Mouse (Mus musculus) forebrain, embryonic 16.5 days (tissue): ENCODE measurements at regions not wholly inside any gene's neighbourhood (a gene's known extent, or its start where the extent isn't known, plus 50 kb on each side); places are given as distances from the start of the nearest gene placed in this dataset.
"Not testable (repeated sequence)": the region's sequence is repeated elsewhere in the genome, so short reads cannot be mapped to it uniquely, and the experiment has no call there.

Source experiments
- ATAC-seq: fragments of 200-750 bp; cut with Nextera tagmentation; 2 replicates; pipeline ENCODE4 v1.8.0; 2017; ENCODE audit warnings: mild to moderate bottlenecking, moderate library complexity
- H3K27ac ChIP-seq: fragments of 300-500 bp; sonication (generic); 2 replicates; pipeline ENCODE4 v1.5.1; 2014; ENCODE audit warnings: low read length, control low read depth
- H3K27me3 ChIP-seq: fragments of 300-500 bp; sonication (generic); replicated peaks from 2 replicates; pipeline ENCODE4 v1.6.1; 2014; ENCODE audit warnings: low read length; ENCODE audit not compliant: control insufficient read depth, insufficient read depth
- H3K36me3 ChIP-seq: fragments of 300-500 bp; sonication (generic); 2 replicates; pipeline ENCODE4 v1.6.1; 2014; ENCODE audit not compliant: control insufficient read depth, insufficient read depth
- H3K4me1 ChIP-seq: fragments of 300-500 bp; sonication (generic); replicated peaks from 2 replicates; pipeline ENCODE4 v1.6.1; 2014; ENCODE audit warnings: low read length; ENCODE audit not compliant: control insufficient read depth, insufficient read depth
- H3K4me2 ChIP-seq: fragments of 300-500 bp; sonication (generic); 2 replicates; pipeline ENCODE4 v1.6.1; 2014; ENCODE audit warnings: mild to moderate bottlenecking, low read length, control low read depth
- H3K4me3 ChIP-seq: fragments of 300-500 bp; sonication (generic); replicated peaks from 2 replicates; pipeline ENCODE4 v1.5.1; 2014; ENCODE audit warnings: mild to moderate bottlenecking, low read length, control low read depth
- H3K9ac ChIP-seq: fragments of 300-500 bp; sonication (generic); replicated peaks from 2 replicates; pipeline ENCODE4 v1.6.1; 2014; ENCODE audit warnings: low read depth, low read length, control low read depth
- H3K9me3 ChIP-seq: fragments of 300-500 bp; sonication (generic); 2 replicates; pipeline ENCODE4 v1.6.1; 2016; ENCODE audit warnings: low read length; ENCODE audit not compliant: control insufficient read depth
- WGBS: fragments of 180-500 bp; shearing (Covaris S2); extraction: QIAGEN DNeasy Blood & Tissue Kit; methylation state at CpG from one replicate; pipeline ENCODE4 v1.1.7; 2014; 5-methylcytosine and 5-hydroxymethylcytosine counted together

DNA sequence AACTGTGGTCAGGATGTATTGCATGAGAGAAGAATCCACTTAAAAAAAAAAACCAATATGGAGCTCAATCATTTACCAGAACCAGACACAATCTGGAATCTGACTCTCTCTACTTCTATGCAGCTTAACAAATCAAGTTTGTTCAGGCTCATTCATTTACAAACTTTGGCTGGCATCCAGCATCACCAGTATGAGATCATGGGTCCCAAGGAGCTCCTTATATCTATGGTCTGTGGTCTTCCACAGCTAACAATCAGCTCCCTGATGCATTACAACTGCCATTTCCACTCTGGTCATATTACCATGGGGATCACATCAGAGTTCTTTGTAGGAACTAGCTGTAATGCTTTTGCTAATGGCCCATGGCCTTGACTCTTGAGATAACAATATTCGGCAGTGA is 277.7 kb upstream of the AI593442 start:
- H3K27me3 ChIP-seq: no peaks in the 10 kb centered on the region
- WGBS: 67% methylated on average over 1 of the region's 1 CpGs
- no peak overlapping the region for H3K9ac ChIP-seq
- H3K4me3 ChIP-seq: no peak overlapping the region
- no peaks in the 10 kb centered on the region for H3K36me3 ChIP-seq
- no peak overlapping the region for H3K4me2 ChIP-seq
- no peak overlapping the region for H3K27ac ChIP-seq
- H3K9me3 ChIP-seq: no peaks in the 10 kb centered on the region
- no peaks in the 10 kb centered on the region for H3K4me1 ChIP-seq
- no peak for ATAC-seq

DNA sequence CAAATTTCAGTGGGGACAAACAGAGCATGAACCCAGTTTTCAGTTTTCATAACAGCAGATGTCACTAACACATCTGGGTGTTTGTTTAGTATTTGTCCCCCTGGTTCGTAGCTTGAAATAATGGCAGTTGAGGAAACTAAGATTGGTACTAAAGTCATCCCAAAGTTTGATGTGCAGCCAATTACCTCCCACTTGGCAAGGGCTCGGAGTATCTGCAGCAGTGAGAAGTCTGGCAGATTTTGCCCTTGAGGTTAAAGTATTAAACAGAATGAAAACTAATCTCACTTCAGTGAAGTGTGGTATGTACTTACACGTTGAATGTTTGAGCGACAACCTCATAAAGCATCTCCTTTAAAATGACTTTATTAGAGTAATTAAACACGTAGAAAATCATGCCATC is 264.5 kb upstream of the AI593442 start:
- H3K4me1 ChIP-seq: peaks cover 14% of the 10 kb centered on the region
- H3K36me3 ChIP-seq: no peaks in the 10 kb centered on the region
- no peak for ATAC-seq
- H3K9ac ChIP-seq: no peak overlapping the region
- H3K4me2 ChIP-seq: no peak overlapping the region
- H3K27me3 ChIP-seq: no peaks in the 10 kb centered on the region
- no peak overlapping the region for H3K27ac ChIP-seq
- 37% methylated on average over 5 of the region's 5 CpGs for WGBS
- H3K4me3 ChIP-seq: no peak overlapping the region
- no peaks in the 10 kb centered on the region for H3K9me3 ChIP-seq

DNA sequence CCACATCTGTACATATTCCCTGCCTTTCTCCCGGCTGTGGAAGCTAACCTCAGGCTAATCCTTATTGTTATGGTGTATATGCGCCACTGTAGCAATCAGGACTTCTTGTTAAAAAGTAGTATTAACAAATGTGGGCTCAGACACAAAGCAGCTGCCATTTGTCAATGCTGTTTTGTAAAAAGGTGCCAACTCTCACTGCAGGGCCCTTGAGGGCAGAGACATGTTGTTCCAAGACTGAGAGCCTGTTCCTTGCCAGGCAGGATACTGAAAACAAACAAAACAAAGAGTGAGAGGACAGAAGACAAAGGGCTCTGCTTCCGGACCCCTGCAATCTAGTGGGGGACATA is 262.0 kb upstream of the AI593442 start:
- Histone ChIP-seq H3K4me3 (no peak overlapping the region), H3K9ac (no peak overlapping the region), H3K9me3 (no peaks in the 10 kb centered on the region), H3K36me3 (no peaks in the 10 kb centered on the region), H3K27ac (peak overlapping the region; percentile 79), H3K27me3 (no peaks in the 10 kb centered on the region), H3K4me1 (peaks cover 14% of the 10 kb centered on the region), H3K4me2 (no peak overlapping the region)
- WGBS: 14% methylated on average over 3 of the region's 3 CpGs
- peak; percentile 68 for ATAC-seq

DNA sequence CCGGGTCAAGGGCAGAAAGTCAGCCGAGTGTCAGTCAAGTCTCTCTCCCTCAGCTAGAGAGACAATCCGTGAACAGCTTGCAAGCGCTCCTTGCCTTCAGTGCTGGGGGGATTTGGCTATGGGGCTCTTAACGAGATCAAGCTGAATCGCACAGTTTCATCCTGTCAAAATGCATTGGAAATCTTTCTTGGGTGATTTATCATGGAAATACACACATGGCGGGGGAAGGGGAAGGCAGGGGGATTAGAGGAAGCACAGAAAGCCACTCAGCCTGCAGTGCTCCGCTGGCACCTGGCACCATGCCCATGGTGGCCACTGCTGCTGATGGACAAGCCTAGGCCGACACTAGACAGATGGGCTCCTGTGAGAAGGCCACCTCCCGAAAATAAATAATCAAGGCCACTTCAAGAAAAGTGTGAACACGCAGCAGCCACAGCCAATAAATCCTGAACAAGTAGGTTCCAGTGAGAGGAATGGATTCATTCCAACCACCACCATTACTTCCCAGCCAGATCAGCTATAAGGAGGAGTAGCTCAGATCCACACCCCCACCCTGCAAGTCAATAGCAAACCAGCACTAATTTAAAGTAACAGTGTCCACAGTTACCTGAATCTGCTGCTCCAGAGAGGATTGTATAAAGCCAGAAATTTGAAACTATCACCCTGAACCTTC is 261.5 kb upstream of the AI593442 start:
- Histone ChIP-seq H3K4me2 (peak overlapping the region; percentile 30), H3K4me1 (peaks cover 14% of the 10 kb centered on the region), H3K9me3 (no peaks in the 10 kb centered on the region), H3K27ac (peak overlapping the region; percentile 79), H3K27me3 (no peaks in the 10 kb centered on the region), H3K4me3 (0 out of 2 replicates have a peak overlapping the region, but pooled peaks have one; percentile 15), H3K36me3 (no peaks in the 10 kb centered on the region), H3K9ac (no peak overlapping the region)
- peak; percentile 88 for ATAC-seq
- WGBS: 7% methylated on average over 11 of the region's 11 CpGs

DNA sequence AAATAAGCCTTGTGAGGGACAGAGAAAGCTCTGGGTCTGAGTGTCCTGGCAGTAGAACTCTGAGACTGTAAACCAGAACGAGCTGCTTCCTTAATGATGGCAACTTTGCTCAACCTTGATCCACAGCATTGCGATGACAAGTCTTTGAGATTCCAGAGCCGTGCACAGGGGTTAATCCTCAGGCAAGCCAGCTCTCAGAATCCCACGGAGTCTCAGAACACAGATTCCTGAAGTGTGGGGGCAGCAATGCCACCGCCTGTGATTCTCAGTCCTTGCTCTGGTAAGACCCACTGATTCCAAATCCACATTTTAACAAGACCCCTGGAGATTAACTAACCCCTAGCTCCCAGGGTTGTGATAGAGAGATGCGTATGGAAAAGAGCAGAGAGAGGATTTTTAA is 255.5 kb upstream of the AI593442 start:
- no peaks in the 10 kb centered on the region for H3K36me3 ChIP-seq
- no peaks in the 10 kb centered on the region for H3K9me3 ChIP-seq
- no peak overlapping the region for H3K4me2 ChIP-seq
- no peaks in the 10 kb centered on the region for H3K4me1 ChIP-seq
- ATAC-seq: no peak
- H3K4me3 ChIP-seq: no peak overlapping the region
- WGBS: 47% methylated on average over 6 of the region's 6 CpGs
- H3K27me3 ChIP-seq: no peaks in the 10 kb centered on the region
- no peak overlapping the region for H3K27ac ChIP-seq
- H3K9ac ChIP-seq: no peak overlapping the region

DNA sequence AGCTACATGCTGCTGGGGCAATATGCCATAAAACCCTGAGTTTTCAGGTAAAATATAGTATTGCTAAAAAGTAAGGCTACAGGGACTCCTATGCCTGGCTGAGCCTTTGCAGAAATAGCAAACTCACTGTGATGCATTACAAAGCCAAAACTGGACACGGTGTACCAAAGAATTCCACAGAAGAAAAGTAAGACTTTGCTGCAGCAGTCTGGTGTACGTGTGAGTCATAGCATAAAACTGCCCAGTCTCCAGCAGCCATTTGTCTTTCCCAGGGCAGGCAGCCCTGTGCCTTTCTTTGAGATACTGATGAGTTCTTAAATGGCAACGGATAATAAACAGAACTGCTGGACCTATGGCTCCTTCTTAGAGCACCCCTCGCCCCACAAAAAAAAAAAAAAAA is 237.9 kb upstream of the AI593442 start:
- H3K9ac ChIP-seq: no peak overlapping the region
- WGBS: 77% methylated on average over 4 of the region's 4 CpGs
- H3K4me3 ChIP-seq: no peak overlapping the region

DNA sequence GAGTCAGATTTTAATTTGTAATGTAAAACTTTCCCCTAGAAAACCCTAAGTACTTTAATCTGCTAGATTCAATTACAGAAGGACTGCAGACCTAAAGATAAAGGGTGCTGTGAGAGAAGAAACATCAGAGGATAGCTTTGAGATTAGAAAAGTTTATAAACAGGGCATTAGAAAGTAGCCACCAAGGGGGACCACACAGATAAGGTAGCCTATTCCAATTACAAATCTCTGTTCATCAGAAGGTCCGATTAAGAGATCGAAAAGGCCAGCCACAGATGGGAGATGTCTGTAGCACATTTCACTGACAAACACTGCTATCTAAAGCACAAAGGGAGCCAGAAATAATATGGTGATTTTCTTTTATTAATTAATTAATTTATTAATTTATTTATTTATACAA is 209.1 kb upstream of the AI593442 start:
- H3K27me3 ChIP-seq, H3K27ac ChIP-seq, H3K9me3 ChIP-seq, ATAC-seq, H3K4me3 ChIP-seq, H3K4me2 ChIP-seq, H3K9ac ChIP-seq, H3K36me3 ChIP-seq, H3K4me1 ChIP-seq: not testable (repeated sequence)
- WGBS: no CpG with 5 or more reads among the region's 2 CpGs

More for the DNA sequence above, 237.9 kb upstream of the AI593442 start:
- ATAC-seq: no peak
- Histone ChIP-seq H3K27me3 (no peaks in the 10 kb centered on the region), H3K27ac (no peak overlapping the region), H3K36me3 (no peaks in the 10 kb centered on the region), H3K9me3 (no peaks in the 10 kb centered on the region), H3K4me2 (no peak overlapping the region), H3K4me1 (no peaks in the 10 kb centered on the region)

DNA sequence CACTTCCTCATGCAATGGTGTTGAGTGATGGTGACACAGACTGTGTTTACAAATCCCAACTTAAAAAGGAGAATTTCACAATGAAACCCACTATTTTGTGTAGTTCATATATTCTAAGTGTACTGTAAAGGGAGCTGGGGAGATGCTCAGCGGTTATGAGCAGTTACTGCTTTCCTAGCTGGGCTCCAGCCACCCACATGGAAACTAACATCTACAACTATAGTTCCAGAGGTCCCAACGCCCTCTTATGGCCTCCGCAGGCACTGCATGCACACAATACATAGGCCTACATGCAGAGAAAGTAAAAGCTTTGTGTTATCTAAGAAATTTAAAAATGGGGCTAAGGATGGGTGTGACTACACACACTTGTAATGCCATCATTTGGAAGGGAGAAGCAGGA is 208.4 kb upstream of the AI593442 start:
- ATAC-seq: not testable (repeated sequence)

DNA sequence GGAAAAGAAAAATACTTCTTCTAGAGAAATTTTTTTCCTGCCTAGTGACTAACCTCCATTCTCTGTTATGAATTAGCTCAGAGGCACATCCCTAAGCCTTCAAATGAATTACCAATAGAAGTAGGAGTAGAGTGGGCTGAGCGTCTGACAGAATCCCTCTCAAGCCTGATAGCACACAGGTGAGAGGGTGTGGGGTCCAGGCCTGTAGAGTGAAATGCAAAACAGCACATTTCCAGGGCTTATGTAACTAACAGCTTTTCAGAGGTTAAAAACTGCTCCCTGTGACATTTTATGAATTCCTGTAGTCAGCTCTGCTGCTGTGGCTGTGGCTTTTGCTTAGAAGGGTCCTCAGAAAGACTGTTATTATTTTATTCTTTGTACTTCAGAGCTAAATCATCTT is 187.7 kb upstream of the AI593442 start:
- Histone ChIP-seq H3K4me3 (no peak overlapping the region), H3K27me3 (no peaks in the 10 kb centered on the region), H3K27ac (no peak overlapping the region), H3K9me3 (no peaks in the 10 kb centered on the region), H3K36me3 (no peaks in the 10 kb centered on the region), H3K4me2 (no peak overlapping the region), H3K9ac (no peak overlapping the region), H3K4me1 (0 out of 2 replicates have a peak, but pooled peaks cover 5% of the 10 kb centered on the region)
- WGBS: 91% methylated on average over 1 of the region's 1 CpGs
- ATAC-seq: no peak

More for the DNA sequence above, 208.4 kb upstream of the AI593442 start:
- H3K27ac ChIP-seq, H3K9me3 ChIP-seq, H3K4me3 ChIP-seq, H3K9ac ChIP-seq, H3K4me1 ChIP-seq, H3K27me3 ChIP-seq, H3K36me3 ChIP-seq, H3K4me2 ChIP-seq: not testable (repeated sequence)
- no CpG with 5 or more reads among the region's 3 CpGs for WGBS

DNA sequence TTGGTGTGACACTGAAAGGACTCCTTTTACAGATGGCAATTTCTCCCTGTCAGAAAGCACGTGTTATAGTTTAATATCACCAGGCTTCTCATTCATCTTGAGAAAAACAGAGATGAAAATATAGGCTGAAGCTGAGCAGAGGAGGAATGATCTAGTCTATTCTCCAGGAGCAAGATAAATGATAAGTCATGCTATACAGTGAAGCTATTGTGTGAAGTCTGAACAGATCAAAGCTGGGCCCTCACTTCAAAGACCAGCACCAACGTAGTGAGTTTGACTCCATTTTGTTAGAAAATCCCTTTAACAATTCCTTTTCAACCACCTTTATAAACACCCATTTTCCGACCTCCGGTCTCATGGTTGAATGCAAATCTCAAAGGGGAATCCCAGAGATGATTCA is 180.7 kb upstream of the AI593442 start:
- Histone ChIP-seq H3K4me1 (no peaks in the 10 kb centered on the region), H3K4me3 (no peak overlapping the region), H3K27ac (no peak overlapping the region), H3K27me3 (no peaks in the 10 kb centered on the region), H3K9me3 (peaks cover 2% of the 10 kb centered on the region; the same call in 1 of the 2 replicates), H3K36me3 (no peaks in the 10 kb centered on the region), H3K4me2 (no peak overlapping the region), H3K9ac (no peak overlapping the region)
- ATAC-seq: no peak
- WGBS: 56% methylated on average over 4 of the region's 4 CpGs
